Mouse (Mus musculus) right cerebral cortex, adult 2 months (tissue): Measurements from ENCODE around the gene Nipa1.
A peak's percentile ranks its signal among the peaks of the same experiment; 100 is the strongest.

Experiments
- DNase-seq, 2 experiments: peaks; one replicate each; pipeline ENCODE4 v3.0.0; 2021 to 2022; ENCODE audit warnings: low spot score in 2 of 2

The Nipa1 gene

DNA sequence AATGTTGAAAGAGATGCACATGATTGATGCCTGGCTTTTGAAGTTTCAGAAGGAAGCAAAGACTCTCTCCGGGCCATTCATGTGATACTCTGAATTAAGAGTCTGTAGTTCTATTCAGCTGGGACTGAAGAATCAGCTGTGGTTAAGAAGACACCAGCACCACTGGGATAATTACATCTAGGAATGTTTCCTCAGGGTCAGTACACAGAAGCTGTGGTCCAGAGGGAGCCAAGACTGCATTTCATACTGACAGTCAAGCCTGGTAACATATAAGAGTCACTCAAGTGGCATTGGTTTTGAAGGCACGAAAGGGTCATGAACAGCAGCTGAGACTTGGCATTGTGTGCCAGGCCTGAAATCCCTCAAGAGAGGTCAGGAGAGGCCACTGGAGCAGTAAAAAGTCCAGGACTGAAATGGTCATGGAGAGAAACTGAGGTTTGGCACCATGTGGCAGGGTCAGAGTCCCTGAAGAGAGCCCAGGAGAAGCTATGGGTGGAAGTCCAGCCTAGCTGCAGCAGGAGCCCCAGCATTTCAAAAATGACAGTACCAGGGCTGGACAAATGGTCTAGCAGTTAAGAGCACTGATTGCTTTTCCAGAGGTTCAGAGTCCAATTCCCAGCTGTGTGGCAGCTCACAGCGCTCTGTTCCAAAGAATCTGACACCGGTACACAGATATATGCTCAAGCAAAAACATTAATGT lies 9.3 kb downstream of the Nipa1 start:
- no peak for DNase-seq

GRCm38 (mm10) chr7:55998997-55999396 lies 20.8 kb downstream of the Nipa1 start:
- no peak for DNase-seq

GRCm38 (mm10) chr7:55995013-55995412 lies 24.7 kb downstream of the Nipa1 start:
- peak; percentile 33 to 43 for DNase-seq

DNA sequence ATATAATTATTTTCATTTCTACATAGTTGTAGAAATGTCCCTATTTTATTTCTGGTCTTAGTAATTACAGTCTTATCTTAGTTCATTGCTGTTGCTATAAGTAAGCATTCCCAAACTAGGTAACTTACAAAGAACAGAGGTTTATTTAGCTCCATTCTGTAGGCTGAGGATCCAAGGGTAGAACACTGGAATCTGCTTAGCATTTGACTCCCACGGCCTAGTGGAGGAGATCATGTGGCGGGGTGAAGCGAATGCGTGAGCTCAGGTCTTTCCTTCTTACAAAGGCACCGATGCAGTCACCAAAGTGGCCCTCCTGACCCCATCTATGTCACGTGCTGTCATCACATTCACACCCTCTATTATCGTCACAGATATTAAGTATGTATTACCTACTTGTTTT lies 27.9 kb downstream of the Nipa1 start:
- DNase-seq: no peak

GRCm38 (mm10) chr7:55991129-55991528 lies 28.6 kb downstream of the Nipa1 start:
- no peak for DNase-seq

- peak; percentile 86 to 87 for DNase-seq
These were observed 33.1 kb downstream of the Nipa1 start for GRCm38 (mm10) chr7:55986526-55987214.

GRCm38 (mm10) chr7:55984754-55985153 lies 35.0 kb downstream of the Nipa1 start:
- DNase-seq: no peak

GRCm38 (mm10) chr7:55983107-55983506 lies 36.6 kb downstream of the Nipa1 start:
- DNase-seq: no peak

DNA sequence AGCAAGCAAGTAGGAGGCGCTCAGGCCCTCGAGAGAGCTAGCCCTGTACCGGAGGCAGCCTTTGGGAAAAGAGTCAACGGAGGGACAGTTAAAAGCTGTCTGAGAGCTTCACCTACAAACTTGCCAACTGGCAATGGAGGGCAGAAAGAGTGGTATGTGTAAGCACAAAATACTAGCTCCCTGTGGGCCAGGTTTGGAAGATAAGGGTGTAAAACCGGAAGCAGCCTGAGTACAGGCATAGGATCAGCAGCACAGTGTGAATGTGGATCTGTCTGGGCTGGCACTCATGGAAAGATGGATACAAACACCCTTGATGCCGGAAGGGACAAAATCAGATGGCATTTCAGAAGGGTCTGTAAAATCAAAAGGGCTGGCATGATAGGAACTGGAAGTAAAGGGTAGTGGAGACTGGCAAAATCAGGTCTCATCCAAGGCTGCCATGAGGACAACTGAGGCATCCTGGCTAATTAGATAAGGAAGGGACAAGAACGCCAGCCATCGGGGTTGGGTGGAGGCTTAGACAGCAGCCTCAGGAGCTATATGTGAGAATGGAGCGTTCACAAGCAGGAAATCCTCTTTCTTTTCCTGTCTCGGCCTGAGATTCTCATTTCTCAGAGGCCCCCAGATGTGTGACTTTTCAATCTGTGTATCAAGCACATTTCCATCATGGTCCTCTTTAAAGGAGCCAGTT lies 37.6 kb downstream of the Nipa1 start:
- no peak for DNase-seq

DNA sequence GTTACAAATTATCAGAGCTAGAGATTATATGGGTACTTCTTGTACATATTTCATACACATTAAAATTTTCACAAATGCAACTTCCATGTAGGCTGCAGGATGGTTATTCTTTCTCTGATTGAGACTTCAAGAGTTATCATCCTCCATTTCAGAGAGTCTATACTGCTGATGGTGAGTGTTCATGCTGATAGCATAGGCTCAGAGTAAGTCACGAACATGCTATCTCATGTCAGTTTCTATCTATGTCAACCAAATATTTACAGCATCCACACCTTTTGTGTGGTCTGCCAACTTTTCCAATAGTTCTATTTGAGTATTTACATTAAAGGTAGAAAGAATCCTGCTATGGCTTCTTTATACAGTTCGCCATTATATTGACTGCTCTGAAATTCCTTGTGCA lies 38.2 kb downstream of the Nipa1 start:
- no peak for DNase-seq

- DNase-seq: no peak
These were observed 45.3 kb downstream of the Nipa1 start for GRCm38 (mm10) chr7:55974429-55974828.

DNA sequence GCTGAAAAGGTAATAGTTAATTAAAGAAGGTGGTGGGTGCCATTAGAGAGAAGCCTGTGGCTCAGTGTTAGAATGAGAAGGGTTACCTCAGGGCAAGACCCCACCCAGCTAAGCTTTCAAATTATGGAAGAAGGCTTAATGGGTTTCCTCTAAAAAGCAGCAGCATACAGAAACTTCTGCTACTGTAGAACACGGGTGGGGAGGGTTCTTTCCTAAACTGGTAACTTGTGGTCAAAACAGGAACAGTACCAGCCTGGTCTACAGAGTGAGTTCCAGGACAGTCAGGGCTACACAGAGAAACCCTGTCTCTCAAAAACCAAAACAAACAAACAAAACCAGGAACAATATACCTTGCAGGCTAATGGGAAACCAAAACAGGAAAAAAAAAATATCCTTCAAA lies 50.3 kb downstream of the Nipa1 start:
- DNase-seq: no peak

- DNase-seq: peak; percentile 29 to 38
These were observed 51.4 kb downstream of the Nipa1 start for GRCm38 (mm10) chr7:55968258-55968901.

- no peak for DNase-seq
These were observed 52.8 kb downstream of the Nipa1 start for GRCm38 (mm10) chr7:55966866-55967460.

DNA sequence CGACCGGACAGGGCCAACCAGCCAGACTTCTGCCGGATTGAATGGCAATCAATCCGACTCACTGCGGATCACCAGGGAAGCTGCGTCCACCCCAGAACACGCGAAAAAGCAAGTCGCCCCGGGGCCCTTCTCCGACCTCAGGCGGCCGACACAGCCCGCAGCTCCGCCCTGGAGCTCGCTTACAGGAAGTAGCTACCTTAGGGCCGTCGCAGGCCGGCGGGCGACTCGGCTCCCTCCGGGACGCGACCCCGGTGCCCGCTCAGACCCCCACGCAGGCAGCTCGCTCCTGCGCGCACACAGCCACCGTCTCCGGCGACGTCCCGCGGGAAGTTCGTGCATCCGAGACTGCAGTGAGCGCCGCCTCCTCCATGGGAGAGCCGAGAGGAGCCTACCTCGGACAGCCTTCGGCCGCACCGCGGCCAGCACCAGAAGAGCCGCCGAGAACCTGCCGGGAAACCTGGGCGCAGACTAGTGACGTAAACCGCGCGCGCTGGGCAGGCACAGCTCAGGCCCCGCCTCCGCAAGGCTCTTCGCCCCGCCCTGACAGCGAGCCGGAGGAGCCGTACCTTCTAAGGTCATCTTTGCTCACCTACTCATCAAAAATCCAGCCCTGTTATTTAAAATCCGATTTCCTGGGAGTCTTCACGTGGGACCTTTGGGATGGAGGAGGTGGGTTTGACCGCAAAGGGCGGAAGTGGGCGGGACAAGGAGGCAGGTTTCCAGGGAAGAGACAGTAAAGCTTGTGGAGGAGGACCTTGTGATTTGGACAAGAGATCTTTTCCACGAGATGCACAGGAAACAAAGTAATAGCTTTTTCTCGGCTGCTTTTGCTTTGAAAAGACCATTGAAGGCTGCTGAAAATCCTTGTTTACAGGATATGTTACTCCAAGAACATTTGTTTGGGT lies 57.5 kb downstream of the Nipa1 start, which contains the start of gene Nipa2:
Nipa2 (minus strand) TSS at position 473 of the 905 bp plus-strand sequence.
- DNase-seq: peak; percentile 94 to 97

DNA sequence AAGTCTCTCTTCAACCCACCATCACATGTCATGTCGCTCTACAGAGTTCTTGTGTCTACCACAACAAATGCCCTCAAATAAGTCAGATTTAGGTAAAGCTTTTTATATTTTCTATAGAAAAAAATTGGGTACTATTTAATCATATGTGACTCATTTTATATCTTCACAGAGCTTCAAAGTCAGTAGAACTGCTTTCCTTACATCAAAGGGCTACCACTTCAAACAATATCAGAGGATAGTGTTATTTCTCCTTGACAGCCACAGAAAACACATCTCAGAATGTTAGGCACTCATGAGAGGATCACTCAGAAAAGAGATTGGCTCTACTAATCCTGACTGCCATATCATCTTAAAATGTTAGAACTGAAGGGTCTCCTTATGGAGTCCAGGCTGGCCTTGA lies 59.2 kb downstream of the Nipa1 start:
- no peak for DNase-seq

GRCm38 (mm10) chr7:55959801-55960200 lies 60.0 kb downstream of the Nipa1 start:
- no peak for DNase-seq

GRCm38 (mm10) chr7:55957916-55958315 lies 61.8 kb downstream of the Nipa1 start:
- DNase-seq: no peak

DNA sequence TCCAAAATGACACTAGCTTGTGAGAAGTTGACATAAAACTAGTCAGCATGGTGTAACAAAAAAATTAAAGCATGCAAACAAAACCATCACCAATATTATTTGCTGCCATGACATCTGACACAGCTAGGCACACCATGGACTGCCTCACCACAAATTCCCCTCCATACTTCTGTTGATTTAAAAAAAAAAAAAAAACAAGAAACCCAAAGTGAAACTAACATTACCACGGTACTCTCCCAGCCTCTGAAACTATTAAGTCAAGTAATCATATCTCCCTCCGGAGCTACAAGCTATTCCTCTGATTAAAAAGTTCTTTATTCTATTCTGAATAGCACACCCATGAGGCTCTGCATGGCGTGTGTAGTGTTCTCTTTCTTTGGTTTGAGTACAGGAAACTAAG lies 62.6 kb downstream of the Nipa1 start:
- DNase-seq: no peak

DNA sequence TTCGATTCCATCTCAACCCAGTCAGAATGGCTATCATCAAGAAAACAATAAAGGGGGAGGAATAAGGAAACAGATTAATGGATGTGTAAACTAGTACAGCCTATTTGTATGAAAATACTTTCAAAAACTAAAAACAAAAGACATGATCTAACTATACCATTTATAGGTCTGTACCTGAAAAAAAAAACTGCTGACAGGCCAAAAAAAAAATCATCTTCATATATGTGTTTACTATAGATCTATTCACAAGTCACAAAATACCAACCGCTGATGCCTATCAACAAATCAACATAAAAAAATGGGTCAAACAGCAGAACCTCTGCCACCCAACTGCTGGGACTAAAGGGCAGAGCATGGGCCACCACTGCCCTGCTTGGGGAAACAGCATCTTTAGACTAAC lies 63.7 kb downstream of the Nipa1 start:
- DNase-seq: no peak

DNA sequence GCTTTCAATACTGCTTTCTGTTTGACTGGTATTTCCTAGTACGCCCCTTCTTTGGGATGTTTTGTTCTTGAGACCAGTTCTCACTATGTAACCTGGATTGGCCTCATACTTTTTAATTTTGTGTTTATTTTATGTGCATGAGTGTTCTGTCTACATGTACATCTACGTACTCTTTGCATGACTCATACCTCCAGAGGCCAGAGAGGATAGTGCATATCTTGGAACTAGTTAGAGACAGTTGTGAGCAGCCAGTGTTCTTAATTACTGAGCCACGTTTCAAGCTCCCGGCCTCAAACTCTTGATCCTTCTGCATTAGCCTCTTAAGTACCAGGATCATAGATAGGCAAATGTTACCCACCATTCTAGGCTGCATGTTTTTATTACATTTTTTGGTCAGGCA lies 81.4 kb downstream of the Nipa1 start:
- no peak for DNase-seq
